Mouse (Mus musculus) yolk sac, embryonic 10.5 days (tissue): Measurements from ENCODE around the gene Rab4b.

Experiments used
- DNase-seq: peaks from one replicate; pipeline ENCODE4 v3.0.0-alpha.2; 2017; ENCODE audit warnings: low spot score

Rab4b gene

GRCm38 (mm10) chr7:27159256-27159655, 19.4 kb downstream of the Rab4b start:
- no peak for DNase-seq

DNA sequence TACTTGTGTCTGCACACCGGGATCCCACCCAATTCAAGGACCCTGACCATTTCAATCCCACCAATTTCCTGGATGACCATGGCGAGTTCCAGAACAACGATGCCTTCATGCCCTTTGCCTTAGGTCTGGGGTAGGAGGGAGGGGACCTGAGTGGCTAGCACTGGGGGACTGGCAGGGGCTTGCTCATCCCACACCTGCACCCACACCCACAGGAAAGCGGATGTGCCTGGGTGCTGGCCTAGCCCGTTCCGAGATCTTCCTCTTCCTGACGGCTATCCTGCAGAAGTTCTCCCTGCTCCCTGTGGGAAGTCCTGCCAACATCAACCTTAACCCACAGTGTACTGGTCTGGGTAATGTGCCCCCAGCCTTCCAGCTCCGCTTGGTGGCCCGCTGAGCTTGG, 20.5 kb downstream of the Rab4b start:
- DNase-seq: no peak

DNA sequence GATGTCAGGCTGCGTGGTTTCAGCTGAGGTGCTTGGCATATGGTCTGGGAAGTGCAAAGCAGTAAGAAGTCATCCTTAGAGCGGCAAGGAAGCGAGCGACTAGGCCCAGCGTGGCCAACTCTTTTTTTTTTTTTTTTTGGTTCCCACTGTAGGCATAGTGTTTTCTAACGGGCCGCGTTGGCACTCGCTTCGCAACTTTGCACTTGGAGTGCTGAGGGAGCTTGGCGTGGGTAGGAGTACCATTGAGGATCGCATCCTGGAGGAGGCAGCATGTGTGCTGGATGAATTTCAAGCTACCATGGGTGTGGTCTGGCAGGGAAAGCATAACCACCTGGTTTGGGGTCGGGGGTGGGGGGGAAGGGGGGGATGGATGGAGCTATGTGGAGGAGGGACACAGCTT, 22.7 kb downstream of the Rab4b start:
- no peak for DNase-seq

DNA sequence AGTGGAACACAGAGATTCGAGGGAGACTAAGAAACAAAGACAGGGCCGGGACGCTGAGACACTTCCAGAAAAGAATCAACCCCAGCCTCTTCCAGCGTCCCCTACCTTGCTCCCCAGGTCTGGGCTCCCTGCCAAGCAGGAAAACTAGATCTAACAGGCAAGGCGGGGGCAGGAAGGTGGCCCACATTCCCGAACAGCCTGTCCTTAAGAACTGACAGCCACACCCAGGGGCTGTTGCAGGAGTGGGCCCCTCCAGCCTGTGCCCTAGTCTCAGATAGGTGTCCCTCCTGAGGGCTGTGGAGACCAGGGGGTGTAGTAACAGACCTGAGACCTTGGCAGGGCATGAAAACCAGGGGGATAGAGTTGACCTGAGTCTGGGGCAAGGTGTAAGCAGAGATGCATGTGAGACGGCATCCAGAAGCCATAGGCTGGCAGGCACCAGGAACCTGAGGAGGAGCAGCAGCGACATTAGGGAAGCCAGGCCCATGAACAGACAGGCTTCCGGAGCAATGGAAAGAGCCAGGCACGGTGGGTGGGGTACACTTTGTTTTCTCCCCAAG, 25.4 kb downstream of the Rab4b start, which contains the start of gene Cyp2t4:
Cyp2t4 (plus strand) TSS at position 510 of the 560 bp plus-strand sequence.
- no peak for DNase-seq

- no peak for DNase-seq
Observed at GRCm38 (mm10) chr7:27136410-27136996, 42.2 kb downstream of the Rab4b start.

GRCm38 (mm10) chr7:27133757-27134156, 44.9 kb downstream of the Rab4b start:
- DNase-seq: no peak

DNA sequence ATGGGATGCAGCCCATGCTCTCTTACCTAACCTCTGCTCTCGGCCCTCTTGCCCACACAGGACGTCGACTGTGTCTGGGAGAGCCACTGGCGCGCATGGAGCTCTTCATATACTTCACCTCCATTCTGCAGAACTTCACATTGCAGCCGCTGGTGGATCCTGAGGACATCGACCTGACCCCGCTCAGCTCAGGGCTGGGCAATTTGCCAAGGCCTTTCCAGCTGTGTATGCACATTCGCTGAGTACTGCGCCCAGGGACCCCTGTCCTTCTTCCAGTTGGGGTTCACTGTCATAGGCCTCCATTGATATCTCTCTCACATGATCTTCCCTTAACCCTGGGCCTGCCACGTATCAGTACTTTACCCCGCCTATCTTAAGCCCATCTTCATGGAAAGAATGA, 45.5 kb downstream of the Rab4b start:
- no peak for DNase-seq

- DNase-seq: no peak
Observed at GRCm38 (mm10) chr7:27132588-27132987, 46.1 kb downstream of the Rab4b start.

GRCm38 (mm10) chr7:27131387-27131786, 47.3 kb downstream of the Rab4b start:
- no peak for DNase-seq

DNA sequence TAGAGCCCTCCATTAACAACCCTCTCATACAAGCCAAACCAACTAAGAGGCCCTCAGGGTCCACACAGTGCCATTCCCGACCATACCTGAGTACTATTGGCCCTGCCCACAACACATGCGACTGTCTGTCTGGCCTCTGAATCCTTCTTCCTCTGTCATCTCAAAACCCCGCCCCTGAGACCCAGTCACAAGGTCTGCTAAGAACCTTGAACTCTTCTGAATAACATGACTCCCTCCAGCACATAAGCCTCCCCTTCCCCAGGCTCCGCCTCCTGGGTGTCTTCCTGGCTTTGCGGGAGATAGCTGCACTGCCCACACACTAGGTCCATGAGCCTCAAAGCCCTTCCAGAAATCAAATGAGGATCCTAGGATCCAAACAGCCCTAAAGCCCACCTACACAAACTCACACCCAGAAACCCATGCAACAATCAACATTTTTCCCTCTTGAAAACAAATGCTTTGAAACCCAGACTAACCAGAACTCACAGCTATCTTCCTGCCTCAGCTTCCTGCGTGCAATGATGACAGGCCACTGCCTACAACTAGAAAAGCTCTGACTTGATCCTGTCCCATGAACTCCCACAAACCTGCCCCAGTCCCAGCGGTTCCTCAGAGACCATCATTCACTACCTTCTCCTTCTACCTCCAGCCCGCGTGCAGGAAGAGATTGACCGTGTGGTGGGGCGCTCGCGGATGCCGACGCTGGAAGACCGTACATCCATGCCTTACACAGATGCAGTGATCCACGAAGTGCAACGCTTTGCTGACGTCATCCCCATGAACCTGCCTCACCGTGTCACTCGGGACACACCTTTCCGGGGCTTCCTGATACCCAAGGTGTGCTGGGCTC, 48.0 kb downstream of the Rab4b start:
- peak; percentile 56 for DNase-seq

GRCm38 (mm10) chr7:27129811-27130210, 48.9 kb downstream of the Rab4b start:
- DNase-seq: no peak

GRCm38 (mm10) chr7:27128946-27129345, 49.8 kb downstream of the Rab4b start:
- DNase-seq: no peak

GRCm38 (mm10) chr7:27128162-27128561, 50.5 kb downstream of the Rab4b start:
- no peak for DNase-seq

- DNase-seq: no peak
Observed at GRCm38 (mm10) chr7:27124969-27125368, 53.7 kb downstream of the Rab4b start.

DNA sequence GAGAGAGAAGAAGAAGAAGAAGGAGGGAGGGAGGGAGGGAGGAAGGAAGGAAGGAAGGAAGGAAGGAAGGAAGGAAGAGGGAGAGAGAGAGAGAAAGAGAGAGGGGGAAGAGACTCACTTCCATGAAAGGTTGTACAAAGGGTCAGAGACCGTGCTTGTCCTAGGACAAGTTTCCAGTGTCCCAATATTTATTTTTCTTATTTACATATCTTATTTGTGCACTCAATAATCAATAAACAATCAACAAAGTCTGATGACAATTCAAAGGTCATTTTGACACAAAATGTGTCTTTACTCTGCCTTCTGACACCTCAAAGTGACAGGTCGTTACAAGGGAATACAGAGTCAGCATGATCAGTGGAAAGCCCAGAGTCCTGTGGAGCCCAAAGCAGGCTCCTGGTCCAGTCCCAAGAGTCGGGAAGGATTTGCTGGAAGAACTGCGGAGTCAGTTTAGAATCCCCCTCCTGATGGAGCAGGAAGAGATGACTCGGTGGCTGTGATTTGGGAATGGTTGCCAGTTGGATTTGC, 54.3 kb downstream of the Rab4b start:
- no peak for DNase-seq

GRCm38 (mm10) chr7:27119676-27120075, 59.0 kb downstream of the Rab4b start, which contains the start of gene Cyp2f2:
TSS of gene Cyp2f2 (plus strand) at chr7:27119909.
- DNase-seq: no peak
